Mouse (Mus musculus): ENCODE measurements at regions not wholly inside any gene's neighbourhood (a gene's known extent, or its start where the extent isn't known, plus 50 kb on each side); places are given as distances from the start of the nearest gene placed in this dataset.

DNA sequence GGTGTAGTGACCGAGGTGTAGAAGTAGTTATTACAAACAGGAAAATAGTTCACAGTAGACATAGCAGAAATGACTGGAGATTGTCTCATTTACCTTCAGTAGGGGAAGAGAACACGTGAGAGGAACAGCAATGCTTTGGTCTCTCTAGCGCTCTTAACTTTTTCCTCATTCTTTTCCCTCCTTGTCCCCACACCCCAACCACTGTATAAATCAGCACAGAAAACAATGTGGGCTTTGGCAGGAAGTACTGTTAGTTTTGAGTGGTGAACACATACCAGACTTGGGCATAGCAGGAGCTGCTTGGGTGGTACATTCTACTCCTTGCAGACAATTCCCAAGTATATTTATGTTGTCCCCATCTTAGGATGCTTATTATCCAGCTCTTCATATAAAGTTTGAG lies 251.9 kb downstream of the Npr3 start:
- no peak for TF ChIP-seq CTCF (IDR thresholded peaks at IDR 0.05)
- TF ChIP-seq POLR2A (IDR thresholded peaks at IDR 0.05; ENCODE audit: insufficient read depth, low read depth, low read length): no peak
- TF ChIP-seq EP300 (IDR thresholded peaks at IDR 0.05; ENCODE audit: insufficient read depth, low read depth, low read length): no peak
